Mouse (Mus musculus) limb, embryonic 13.5 days (tissue): ENCODE measurements at regions not wholly inside any gene's neighbourhood (a gene's known extent, or its start where the extent isn't known, plus 50 kb on each side); places are given as distances from the start of the nearest gene placed in this dataset.

Experiments used
- ATAC-seq: fragments of 200-750 bp; cut with Nextera tagmentation; 2 replicates; pipeline ENCODE4 v1.8.0; 2017; ENCODE audit warnings: low read depth, moderate number of reproducible peaks, moderate TSS enrichment; ENCODE audit not compliant: low FRiP score
- H3K27ac ChIP-seq: fragments of 300-500 bp; sonication (generic); 2 replicates; pipeline ENCODE4 v1.5.1; 2015; ENCODE audit warnings: inconsistent platforms, mild to moderate bottlenecking, moderate library complexity
- H3K27me3 ChIP-seq: fragments of 300-500 bp; sonication (generic); 2 replicates; pipeline ENCODE4 v1.6.1; 2015; ENCODE audit warnings: mild to moderate bottlenecking, inconsistent platforms
- H3K36me3 ChIP-seq: fragments of 300-500 bp; sonication (generic); 2 replicates; pipeline ENCODE4 v1.6.1; 2015; ENCODE audit warnings: inconsistent platforms, mild to moderate bottlenecking, moderate library complexity
- H3K4me1 ChIP-seq: fragments of 300-500 bp; sonication (generic); 2 replicates; pipeline ENCODE4 v1.6.1; 2015; ENCODE audit warnings: inconsistent platforms
- H3K4me2 ChIP-seq: fragments of 300-500 bp; sonication (generic); replicated peaks from 2 replicates; pipeline ENCODE4 v1.6.1; 2015; ENCODE audit warnings: inconsistent platforms, mild to moderate bottlenecking, moderate library complexity
- H3K4me3 ChIP-seq: fragments of 300-500 bp; sonication (generic); 2 replicates; pipeline ENCODE4 v1.5.1; 2015; ENCODE audit warnings: moderate library complexity, mild to moderate bottlenecking, inconsistent platforms
- H3K9ac ChIP-seq: fragments of 300-500 bp; sonication (generic); 2 replicates; pipeline ENCODE4 v1.6.1; 2015; ENCODE audit warnings: mild to moderate bottlenecking, inconsistent platforms
- H3K9me3 ChIP-seq: fragments of 300-500 bp; sonication (generic); 2 replicates; pipeline ENCODE4 v1.6.1; 2016; ENCODE audit warnings: inconsistent platforms
- WGBS: fragments of 180-500 bp; shearing (Covaris S2); methylation state at CpG from one replicate; pipeline ENCODE4 v1.1.7; 2015; 5-methylcytosine and 5-hydroxymethylcytosine counted together

DNA sequence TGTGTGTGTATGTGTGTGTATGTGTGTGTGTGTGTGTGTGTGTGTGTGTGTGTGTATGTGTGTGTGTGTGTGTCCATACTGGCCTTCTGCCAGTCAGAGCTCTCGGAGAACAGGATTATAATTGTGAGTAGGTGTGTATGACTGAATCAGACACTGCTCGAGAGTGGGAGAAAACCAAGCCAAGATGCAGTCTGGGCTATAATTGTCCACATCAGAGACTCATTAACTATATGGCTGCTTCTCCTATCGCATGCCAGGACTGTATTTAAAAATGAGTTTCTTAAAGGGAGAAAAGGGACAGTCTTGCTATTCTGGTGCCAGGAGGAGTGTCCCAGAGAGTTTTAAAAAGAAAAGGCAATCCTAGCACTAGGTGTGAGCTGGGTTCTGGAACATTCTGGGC lies 58.7 kb upstream of the Adpgk start:
- Histone ChIP-seq H3K9ac (no peak overlapping the region), H3K9me3 (peaks cover 2% of the 10 kb centered on the region; the same call in 1 of the 2 replicates), H3K4me1 (peaks cover 3% of the 10 kb centered on the region; the same call in 1 of the 2 replicates), H3K4me3 (no peak overlapping the region), H3K27me3 (no peaks in the 10 kb centered on the region), H3K27ac (no peak overlapping the region), H3K4me2 (no peak overlapping the region), H3K36me3 (no peaks in the 10 kb centered on the region)
- 30% methylated on average over 3 of the region's 3 CpGs for WGBS
- no peak for ATAC-seq

DNA sequence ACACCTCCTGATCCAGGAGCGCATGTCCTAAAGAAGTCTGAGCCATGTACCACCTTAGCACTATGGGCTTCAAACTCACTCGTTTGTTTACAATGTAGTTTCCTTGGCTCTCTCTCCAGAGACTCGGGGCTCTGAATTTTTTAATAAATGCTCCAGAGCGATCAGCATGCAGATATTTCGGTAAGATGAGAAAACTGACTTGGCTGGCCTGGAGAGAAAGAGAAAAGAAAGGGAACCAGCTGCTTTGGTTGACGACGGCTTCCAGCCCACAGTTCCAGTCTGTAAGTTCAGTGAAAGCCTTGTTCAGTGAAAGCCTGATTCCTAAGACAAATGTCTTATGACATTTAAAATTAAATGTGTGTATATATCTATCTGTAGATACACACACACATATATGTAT lies 59.4 kb upstream of the Adpgk start:
- Histone ChIP-seq H3K36me3 (no peaks in the 10 kb centered on the region), H3K9ac (no peak overlapping the region), H3K4me1 (peaks cover 3% of the 10 kb centered on the region; the same call in 1 of the 2 replicates), H3K4me2 (no peak overlapping the region), H3K9me3 (peaks cover 5% of the 10 kb centered on the region; the same call in 1 of the 2 replicates), H3K4me3 (no peak overlapping the region), H3K27me3 (no peaks in the 10 kb centered on the region), H3K27ac (no peak overlapping the region)
- no peak for ATAC-seq
- 75% methylated on average over 7 of the region's 7 CpGs for WGBS

DNA sequence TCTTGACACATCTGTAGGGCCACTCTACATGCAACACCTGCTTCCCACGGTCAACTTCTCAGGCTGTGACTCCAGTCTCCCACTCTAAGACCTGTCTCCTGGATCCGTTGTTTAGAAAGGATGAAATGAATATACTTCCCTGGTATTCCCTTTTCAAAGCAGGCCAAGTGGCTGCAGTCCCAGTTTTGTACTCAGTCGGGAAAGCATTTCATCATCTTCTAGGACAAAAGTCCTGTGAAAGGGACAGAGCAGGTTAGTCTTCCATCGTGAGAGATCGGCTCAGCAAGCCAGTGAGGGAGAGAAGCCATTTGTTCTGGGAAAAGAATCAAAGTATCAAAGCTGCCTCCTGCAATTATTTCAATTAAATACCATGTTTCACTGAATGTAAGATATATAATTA lies 60.2 kb upstream of the Adpgk start:
- Histone ChIP-seq H3K27me3 (no peaks in the 10 kb centered on the region), H3K4me3 (no peak overlapping the region), H3K27ac (no peak overlapping the region), H3K4me1 (peaks cover 3% of the 10 kb centered on the region; the same call in 1 of the 2 replicates), H3K36me3 (no peaks in the 10 kb centered on the region), H3K9me3 (peaks cover 5% of the 10 kb centered on the region; the same call in 1 of the 2 replicates), H3K9ac (no peak overlapping the region), H3K4me2 (no peak overlapping the region)
- WGBS, result 87% methylated on average over 5 of the region's 5 CpGs
- ATAC-seq, result no peak

DNA sequence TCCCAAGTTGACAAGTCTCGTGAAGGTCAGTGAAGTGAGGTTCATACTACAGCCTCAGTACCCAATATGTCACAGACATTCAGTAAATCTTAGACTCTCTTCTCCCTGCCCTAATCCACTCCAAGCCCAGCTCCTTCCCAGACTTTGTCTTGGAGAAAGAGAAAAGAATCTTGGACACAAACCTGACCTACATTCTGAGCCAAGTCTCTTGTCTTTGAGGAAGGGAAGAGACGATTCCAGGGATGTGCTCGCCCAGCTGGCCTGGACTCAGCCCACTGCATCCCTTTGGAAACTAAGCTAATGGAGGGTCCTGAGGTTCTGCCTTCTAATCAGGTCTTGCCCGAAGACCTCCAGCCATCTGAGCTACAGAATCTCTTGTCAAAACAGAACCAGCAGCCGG lies 61.2 kb upstream of the Adpgk start:
- Histone ChIP-seq H3K9me3 (peaks cover 5% of the 10 kb centered on the region; the same call in 1 of the 2 replicates), H3K27ac (no peak overlapping the region), H3K36me3 (no peaks in the 10 kb centered on the region), H3K4me1 (peaks cover 3% of the 10 kb centered on the region; the same call in 1 of the 2 replicates), H3K4me2 (no peak overlapping the region), H3K4me3 (no peak overlapping the region), H3K9ac (no peak overlapping the region), H3K27me3 (no peaks in the 10 kb centered on the region)
- WGBS, result 91% methylated on average over 5 of the region's 5 CpGs
- ATAC-seq, result no peak

DNA sequence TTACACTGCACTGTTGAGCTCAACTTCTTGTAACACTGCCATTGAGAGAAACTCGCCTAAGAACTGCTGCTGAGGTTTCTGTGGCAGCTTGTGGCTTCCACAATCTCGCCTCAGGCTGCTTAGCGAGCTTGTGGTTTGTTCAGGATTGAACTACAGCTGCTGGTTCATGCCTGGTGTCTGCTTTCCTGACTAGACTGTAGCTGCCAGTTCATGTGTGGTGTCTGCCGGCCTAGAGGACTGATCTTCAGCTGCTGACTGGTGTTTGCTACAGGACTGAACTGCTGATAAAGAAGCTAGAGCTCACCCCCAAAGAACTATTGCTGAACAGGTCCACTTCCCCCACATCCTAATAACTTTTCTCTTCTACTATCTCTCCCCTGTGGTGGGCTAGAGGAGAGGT lies 63.4 kb upstream of the Adpgk start:
- no peaks in the 10 kb centered on the region for H3K36me3 ChIP-seq
- no peaks in the 10 kb centered on the region for H3K27me3 ChIP-seq
- 77% methylated on average over 4 of the region's 4 CpGs for WGBS
- H3K27ac ChIP-seq, result no peak overlapping the region; the same call in 1 of the 2 replicates
- H3K9me3 ChIP-seq, result peaks cover 5% of the 10 kb centered on the region; the same call in 1 of the 2 replicates
- H3K9ac ChIP-seq, result no peak overlapping the region
- ATAC-seq, result no peak
- H3K4me2 ChIP-seq, result no peak overlapping the region
- H3K4me1 ChIP-seq, result peaks cover 3% of the 10 kb centered on the region; the same call in 1 of the 2 replicates
- no peak overlapping the region for H3K4me3 ChIP-seq

DNA sequence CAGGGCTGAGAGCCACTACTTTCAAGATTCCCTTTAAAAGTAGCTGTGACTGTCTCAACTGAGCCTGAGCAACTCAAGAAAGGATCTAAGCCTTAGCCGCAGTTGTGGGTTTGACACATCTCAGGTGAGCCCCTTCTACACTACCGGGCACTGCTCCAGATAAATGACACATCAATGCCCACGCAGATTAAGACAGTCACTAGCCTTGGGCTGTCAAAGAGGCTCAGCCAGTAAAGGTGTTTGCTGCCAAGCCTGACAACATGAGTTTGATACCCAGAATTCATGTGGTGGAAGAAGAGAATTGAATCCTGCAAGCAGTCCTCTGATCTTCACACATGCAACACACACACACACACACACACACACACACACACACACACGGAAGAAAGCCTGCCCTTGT lies 65.0 kb upstream of the Adpgk start:
- ATAC-seq, result no peak
- H3K36me3 ChIP-seq, result no peaks in the 10 kb centered on the region
- H3K4me1 ChIP-seq, result no peaks in the 10 kb centered on the region
- peaks cover 5% of the 10 kb centered on the region; the same call in 1 of the 2 replicates for H3K9me3 ChIP-seq
- H3K4me2 ChIP-seq, result no peak overlapping the region
- H3K4me3 ChIP-seq, result no peak overlapping the region
- no peak overlapping the region for H3K27ac ChIP-seq
- H3K27me3 ChIP-seq, result no peaks in the 10 kb centered on the region
- H3K9ac ChIP-seq, result no peak overlapping the region
- WGBS, result 77% methylated on average over 4 of the region's 4 CpGs

DNA sequence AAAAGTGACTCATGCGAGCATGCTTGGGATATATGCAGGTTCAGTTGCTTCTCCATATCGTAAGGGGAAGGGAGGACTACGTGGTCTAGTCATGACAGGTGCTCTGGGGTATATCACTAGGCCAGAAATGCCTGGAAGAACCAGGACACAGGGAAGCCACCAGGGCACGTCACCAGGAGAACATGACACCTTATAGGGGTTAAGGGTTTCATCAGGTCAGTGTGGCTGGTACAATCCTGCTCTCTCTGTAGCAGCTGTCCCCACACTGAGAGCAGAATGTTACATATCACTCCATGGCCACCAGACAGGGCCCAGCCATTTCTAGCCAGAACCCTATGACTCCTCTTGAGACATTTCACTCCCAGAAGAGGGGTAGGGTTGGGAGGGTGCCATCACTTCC lies 72.1 kb upstream of the Adpgk start:
- H3K4me3 ChIP-seq, result no peak overlapping the region
- H3K27ac ChIP-seq, result no peak overlapping the region
- no peaks in the 10 kb centered on the region; the same call in 1 of the 2 replicates for H3K9me3 ChIP-seq
- H3K4me1 ChIP-seq, result no peaks in the 10 kb centered on the region
- ATAC-seq, result no peak
- no peaks in the 10 kb centered on the region for H3K27me3 ChIP-seq
- 74% methylated on average over 4 of the region's 4 CpGs for WGBS
- H3K36me3 ChIP-seq, result no peaks in the 10 kb centered on the region
- H3K4me2 ChIP-seq, result no peak overlapping the region
- H3K9ac ChIP-seq, result no peak overlapping the region

DNA sequence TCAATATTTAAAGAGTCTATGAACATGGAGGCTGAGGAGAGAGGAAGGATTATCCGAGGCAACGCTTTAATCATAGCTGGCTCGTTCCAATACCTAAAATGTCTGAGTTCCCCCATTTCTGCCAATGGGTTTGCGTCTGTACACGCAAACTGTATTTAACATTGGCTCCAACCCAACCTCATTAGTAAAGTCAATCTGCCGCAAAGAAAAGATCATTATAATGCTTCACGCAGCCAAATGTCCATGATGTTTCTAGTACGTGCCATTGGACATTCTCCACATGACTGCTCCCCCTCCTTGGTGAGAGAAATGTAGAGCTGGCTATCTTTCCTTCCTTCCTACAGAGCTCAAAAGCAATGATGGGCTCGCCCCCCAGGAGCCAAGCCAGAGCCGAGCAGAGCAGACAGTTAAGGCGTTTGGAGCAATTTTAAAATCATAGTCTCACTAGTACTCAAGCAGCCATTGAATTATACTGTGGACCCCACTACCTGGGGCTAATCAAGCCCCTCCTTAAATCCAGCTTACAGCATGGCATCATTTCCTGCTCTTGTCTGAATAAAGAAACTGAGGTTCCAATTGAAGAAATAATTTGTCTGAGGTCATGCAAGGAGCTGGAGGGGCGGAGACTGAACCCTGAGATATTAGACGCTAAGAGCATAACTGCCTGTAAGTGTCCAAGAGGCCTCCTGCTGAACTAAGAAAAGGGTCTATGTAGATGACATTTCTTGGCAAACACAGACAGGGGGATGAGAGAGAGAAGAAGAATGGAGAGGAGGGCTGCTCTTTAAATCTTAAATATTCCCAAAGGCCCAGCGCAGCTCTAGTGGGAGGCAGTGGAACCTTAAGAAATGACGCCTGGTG lies 88.5 kb upstream of the Adpgk start:
- Histone ChIP-seq H3K36me3 (no peaks in the 10 kb centered on the region), H3K4me3 (no peak overlapping the region), H3K4me2 (no peak overlapping the region), H3K9ac (no peak overlapping the region), H3K4me1 (peaks cover 25% of the 10 kb centered on the region), H3K9me3 (no peaks in the 10 kb centered on the region), H3K27me3 (no peaks in the 10 kb centered on the region), H3K27ac (no peak overlapping the region)
- ATAC-seq, result no peak
- 78% methylated on average over 15 of the region's 15 CpGs for WGBS

DNA sequence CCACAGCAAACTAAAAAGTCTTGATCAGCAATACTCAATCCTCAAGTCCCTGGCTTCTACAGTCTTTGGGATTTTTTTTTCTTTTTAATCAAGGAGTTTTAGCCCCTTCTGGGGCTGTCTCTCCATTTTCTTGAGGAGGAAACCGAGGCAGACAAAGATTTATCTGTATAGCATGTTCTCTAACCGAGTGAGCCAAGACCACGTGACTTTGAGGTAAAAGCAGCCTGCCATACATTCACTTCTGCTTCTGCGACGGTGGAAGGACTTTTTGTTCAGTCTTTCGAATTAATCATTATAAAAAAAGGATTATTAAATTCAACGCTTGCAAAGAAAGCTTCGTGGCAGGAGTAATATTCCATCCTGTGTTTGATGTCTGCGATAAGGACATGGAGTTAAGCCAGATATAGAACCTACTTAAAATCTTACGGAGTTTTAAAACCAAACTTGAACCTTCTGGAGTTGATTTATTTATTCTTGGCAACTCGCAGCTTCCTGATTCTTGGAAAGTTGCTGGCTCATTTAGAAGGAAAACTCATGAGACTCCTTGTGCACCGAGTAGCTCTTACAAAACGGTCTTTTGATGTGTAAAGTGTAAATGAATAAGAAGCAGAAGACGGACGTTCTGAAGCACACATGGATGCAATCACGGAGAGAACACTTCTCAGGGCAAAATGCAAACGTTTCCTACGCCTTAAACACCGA lies 91.7 kb upstream of the Adpgk start:
- Histone ChIP-seq H3K4me2 (peak overlapping the region; percentile 51), H3K9me3 (no peaks in the 10 kb centered on the region; the same call in 1 of the 2 replicates), H3K36me3 (no peaks in the 10 kb centered on the region), H3K27me3 (no peaks in the 10 kb centered on the region), H3K4me1 (peaks cover 30% of the 10 kb centered on the region), H3K4me3 (no peak overlapping the region), H3K9ac (no peak overlapping the region), H3K27ac (peak overlapping the region; percentile 75)
- WGBS, result 24% methylated on average over 19 of the region's 19 CpGs
- peak; percentile 44; the same call in 1 of the 2 replicates for ATAC-seq

DNA sequence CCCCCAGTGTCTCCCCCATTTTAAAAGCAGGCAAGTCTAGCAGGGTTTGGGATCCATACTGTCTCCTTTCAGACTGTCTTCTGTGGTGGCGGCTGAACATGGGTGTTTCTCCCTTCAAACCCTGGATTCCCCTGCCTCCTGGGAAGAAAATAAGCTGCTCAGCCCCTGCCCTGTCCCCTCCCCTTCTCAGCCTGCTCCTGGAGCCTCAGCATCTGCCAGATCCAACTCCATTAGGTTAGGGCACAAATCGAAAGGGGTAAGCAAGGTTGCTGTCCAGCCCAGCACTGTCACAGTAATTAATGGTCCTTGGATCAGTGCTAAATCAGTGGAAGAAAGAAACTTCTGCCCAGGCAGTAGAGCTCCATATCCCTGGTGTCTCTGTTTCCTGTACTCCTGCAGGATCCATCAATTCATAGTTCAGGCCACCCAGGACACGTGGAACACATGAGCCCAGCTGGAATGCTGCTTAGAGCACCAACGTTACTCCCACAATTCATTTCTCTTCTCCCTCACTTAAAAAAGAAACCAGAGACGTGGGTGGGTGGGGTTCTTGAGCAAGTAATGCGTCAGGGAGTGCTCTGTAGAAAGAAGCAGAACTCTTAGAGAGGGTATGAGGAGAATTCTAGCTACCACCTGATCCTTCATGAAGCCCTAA lies 93.0 kb upstream of the Adpgk start:
- Histone ChIP-seq H3K9ac (no peak overlapping the region), H3K4me2 (no peak overlapping the region), H3K9me3 (no peaks in the 10 kb centered on the region; the same call in 1 of the 2 replicates), H3K4me1 (peaks cover 30% of the 10 kb centered on the region), H3K36me3 (no peaks in the 10 kb centered on the region), H3K4me3 (no peak overlapping the region), H3K27me3 (no peaks in the 10 kb centered on the region), H3K27ac (0 out of 2 replicates have a peak overlapping the region, but pooled peaks have one; percentile 22)
- ATAC-seq, result no peak; the same call in 1 of the 2 replicates
- 31% methylated on average over 6 of the region's 6 CpGs for WGBS

DNA sequence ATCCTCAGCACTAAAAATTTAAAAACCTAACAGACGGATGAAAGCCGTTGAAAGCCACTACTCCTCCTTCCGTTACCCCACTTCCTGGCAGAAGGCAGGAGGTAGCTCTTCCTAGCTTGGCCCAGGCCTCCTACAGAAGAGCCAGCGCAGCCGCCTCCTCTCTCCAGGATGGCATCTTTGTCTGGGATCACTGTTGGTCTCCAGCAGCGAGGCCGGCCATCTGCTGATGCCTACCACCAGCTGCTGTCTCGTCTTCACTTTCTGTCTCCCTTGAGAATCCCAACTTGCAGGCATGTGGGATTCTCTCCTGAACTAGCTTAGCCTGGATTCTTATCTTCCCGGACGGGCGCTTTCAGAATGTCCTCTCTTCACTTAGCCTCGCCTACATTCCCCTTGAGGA lies 93.9 kb upstream of the Adpgk start:
- peaks cover 30% of the 10 kb centered on the region for H3K4me1 ChIP-seq
- H3K9ac ChIP-seq, result no peak overlapping the region
- no peak for ATAC-seq
- no peak overlapping the region for H3K4me3 ChIP-seq
- H3K9me3 ChIP-seq, result no peaks in the 10 kb centered on the region; the same call in 1 of the 2 replicates
- no peaks in the 10 kb centered on the region for H3K27me3 ChIP-seq
- H3K4me2 ChIP-seq, result no peak overlapping the region
- no peaks in the 10 kb centered on the region for H3K36me3 ChIP-seq
- WGBS, result 81% methylated on average over 12 of the region's 12 CpGs
- H3K27ac ChIP-seq, result no peak overlapping the region

DNA sequence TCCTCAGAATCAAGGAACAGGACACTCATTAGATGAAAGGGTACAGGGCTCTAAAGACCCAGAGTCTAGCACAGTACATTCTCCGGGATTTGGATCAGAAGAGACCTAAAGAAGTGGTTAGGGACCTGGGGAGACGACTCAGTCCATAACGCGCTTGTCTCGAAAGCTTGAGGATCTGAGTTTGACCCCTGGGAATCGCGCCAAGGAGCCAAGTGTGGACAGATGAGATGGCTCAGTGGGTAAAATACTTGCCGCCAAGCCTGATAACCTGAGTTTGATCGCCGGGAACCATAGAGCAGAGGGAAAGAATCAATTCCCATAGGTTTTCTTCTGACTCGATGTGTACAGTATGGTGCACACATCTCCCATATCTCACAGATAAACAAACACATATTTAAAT lies 97.4 kb upstream of the Adpgk start:
- no peak for ATAC-seq
- no peak overlapping the region for H3K9ac ChIP-seq
- no peaks in the 10 kb centered on the region for H3K36me3 ChIP-seq
- H3K27ac ChIP-seq, result no peak overlapping the region
- no peaks in the 10 kb centered on the region; the same call in 1 of the 2 replicates for H3K27me3 ChIP-seq
- no peak overlapping the region for H3K4me2 ChIP-seq
- 94% methylated on average over 11 of the region's 11 CpGs for WGBS
- peaks cover 23% of the 10 kb centered on the region for H3K4me1 ChIP-seq
- peaks cover 5% of the 10 kb centered on the region; the same call in 1 of the 2 replicates for H3K9me3 ChIP-seq
- no peak overlapping the region for H3K4me3 ChIP-seq
